Mouse (Mus musculus) liver, embryonic 14.5 days (tissue): ENCODE measurements around the gene Atg3. TPM values are rescaled to one million over a fixed set of nuclear protein-coding genes. Genes with fewer than 3 reads are reported as not detected.

ENCODE experiments used
- ATAC-seq: fragments of 200-750 bp; cut with Nextera tagmentation; 2 replicates; pipeline ENCODE4 v1.8.0; 2017; ENCODE audit warnings: moderate number of reproducible peaks, mild to moderate bottlenecking, moderate library complexity; ENCODE audit not compliant: insufficient read depth
- DNase-seq, 3 experiments: peaks; one replicate each; pipeline ENCODE4 v3.0.0-alpha.2; 2012 to 2013; ENCODE audit warnings: low read depth in 3 of 3, low spot score in 3 of 3
- H3K27ac ChIP-seq: fragments of 300-500 bp; sonication (generic); 2 replicates; pipeline ENCODE4 v1.5.1; 2014; ENCODE audit warnings: moderate library complexity, mild to moderate bottlenecking, control low read depth, inconsistent platforms
- H3K27me3 ChIP-seq: fragments of 300-500 bp; sonication (generic); 2 replicates; pipeline ENCODE4 v1.6.1; 2014; ENCODE audit warnings: mild to moderate bottlenecking, low read length, moderate library complexity; ENCODE audit not compliant: control insufficient read depth, insufficient read depth
- H3K36me3 ChIP-seq: fragments of 300-500 bp; sonication (generic); replicated peaks from 2 replicates; pipeline ENCODE4 v1.6.1; 2014; ENCODE audit warnings: low read depth; ENCODE audit not compliant: control insufficient read depth, insufficient read depth
- H3K4me1 ChIP-seq, 2 experiments: fragments of 200-500 bp in 1 of 2; fragments of 300-500 bp in 1 of 2; sonication (generic) in 1 of 2; replicated peaks; 2 replicates each; pipeline ENCODE4 v1.6.1; 2012 to 2014; ENCODE audit warnings: antibody characterized with exemption in 1 of 2, inconsistent platforms in 1 of 2, low read length in 1 of 2; ENCODE audit not compliant: control insufficient read depth in 2 of 2, insufficient read depth in 2 of 2
- H3K4me2 ChIP-seq: fragments of 300-500 bp; sonication (generic); 2 replicates; pipeline ENCODE4 v1.6.1; 2014; ENCODE audit warnings: low read depth, mild to moderate bottlenecking, control low read depth, moderate library complexity
- H3K4me3 ChIP-seq, 2 experiments: fragments of 200-500 bp in 1 of 2; fragments of 300-500 bp in 1 of 2; sonication (generic) in 1 of 2; 2 replicates each; pipeline ENCODE4 v1.5.1; 2012 to 2014; ENCODE audit warnings: low read depth in 2 of 2, low read length in 2 of 2, mild to moderate bottlenecking in 2 of 2, control low read depth in 1 of 2, inconsistent platforms in 1 of 2, moderate library complexity in 1 of 2; ENCODE audit not compliant: insufficient read depth in 1 of 2
- H3K9ac ChIP-seq: fragments of 300-500 bp; sonication (generic); replicated peaks from 2 replicates; pipeline ENCODE4 v1.6.1; 2014; ENCODE audit warnings: mild to moderate bottlenecking, control low read depth, moderate library complexity
- H3K9me3 ChIP-seq: fragments of 300-500 bp; sonication (generic); 2 replicates; pipeline ENCODE4 v1.6.1; 2016; ENCODE audit warnings: low read length, mixed read lengths; ENCODE audit not compliant: control insufficient read depth
- CTCF ChIP-seq: IDR thresholded peaks from 2 replicates; pipeline ENCODE4 v1.5.1; 2016; ENCODE audit warnings: antibody characterized with exemption, low read depth, control low read depth
- EP300 ChIP-seq: IDR thresholded peaks from 2 replicates; pipeline ENCODE4 v1.6.1; 2016; ENCODE audit warnings: antibody characterized with exemption, low read depth
- whole genome bisulfite sequencing: fragments of 180-500 bp; shearing (Covaris S2); extraction: QIAGEN DNeasy Blood & Tissue Kit; methylation state at CpG from one replicate; pipeline ENCODE4 v1.1.7; 2014; ENCODE audit not compliant: insufficient replicate concordance; 5-methylcytosine and 5-hydroxymethylcytosine counted together
- polyA plus RNA-seq, 2 experiments: library from polyadenylated mRNA; depleted of rRNA in 1 of 2; stranded (reverse) in 1 of 2; unstranded in 1 of 2; fragments of >200 nt; fragmentation: Nextera tagmentation in 1 of 2; extraction: Ambion mirVana in 1 of 2; gene quantifications; 2 replicates each; pipeline versions ENCODE4 v1.2.1 to v1.2.3; 2012 to 2014

The Atg3 gene
- polyA plus RNA-seq, 2 experiments, result 11.2 to 18.1 TPM

GRCm38 (mm10) chr16:45204859-45205670 lies 46.5 kb downstream of the Atg3 start:
- H3K4me2 ChIP-seq, result no peak overlapping the region
- H3K27ac ChIP-seq, result no peak overlapping the region
- H3K4me3 ChIP-seq, result no peak overlapping the region
- 31% methylated on average over 12 of the region's 12 CpGs for WGBS
- H3K9me3 ChIP-seq, result no peaks in the 10 kb centered on the region
- H3K4me1 ChIP-seq, result no peaks in the 10 kb centered on the region
- H3K9ac ChIP-seq, result no peak overlapping the region
- DNase-seq (no peak), ATAC-seq (no peak)
- no peaks in the 10 kb centered on the region for H3K27me3 ChIP-seq
- TF ChIP-seq EP300, result no peak
- no peak for TF ChIP-seq CTCF
- H3K36me3 ChIP-seq, result no peaks in the 10 kb centered on the region

- Histone ChIP-seq H3K36me3 (no peaks in the 10 kb centered on the region), H3K4me1 (no peaks in the 10 kb centered on the region), H3K27me3 (no peaks in the 10 kb centered on the region), H3K9me3 (no peaks in the 10 kb centered on the region), H3K9ac (no peak overlapping the region), H3K4me3 (no peak overlapping the region), H3K27ac (no peak overlapping the region), H3K4me2 (no peak overlapping the region)
- WGBS, result 49% methylated on average over 2 of the region's 2 CpGs
- ATAC-seq, result no peak
- TF ChIP-seq EP300, result no peak
- no peak for TF ChIP-seq CTCF
- DNase-seq, result no peak
These were observed 63.4 kb downstream of the Atg3 start for GRCm38 (mm10) chr16:45222016-45222415.

GRCm38 (mm10) chr16:45222771-45223170 lies 64.2 kb downstream of the Atg3 start:
- H3K4me3 ChIP-seq, result no peak overlapping the region
- H3K27me3 ChIP-seq, result no peaks in the 10 kb centered on the region
- H3K4me1 ChIP-seq, result no peaks in the 10 kb centered on the region
- TF ChIP-seq CTCF, result no peak
- TF ChIP-seq EP300, result no peak
- H3K9me3 ChIP-seq, result no peaks in the 10 kb centered on the region
- no peaks in the 10 kb centered on the region for H3K36me3 ChIP-seq
- 13% methylated on average over 3 of the region's 3 CpGs for WGBS
- no peak overlapping the region for H3K27ac ChIP-seq
- no peak for DNase-seq
- H3K4me2 ChIP-seq, result no peak overlapping the region
- no peak overlapping the region for H3K9ac ChIP-seq
- no peak for ATAC-seq

GRCm38 (mm10) chr16:45223648-45224388 lies 65.2 kb downstream of the Atg3 start, which contains the start of gene Btla:
TSS of gene Btla (plus strand) at chr16:45224315.
- Histone ChIP-seq H3K4me3 (no peak within 1 kb of the TSS), H3K27ac (no peak within 1 kb of the TSS), H3K9ac (no peak within 1 kb of the TSS), H3K4me2 (no peak within 1 kb of the TSS), H3K4me1 (no peaks in the 10 kb centered on the region), H3K9me3 (no peaks in the 10 kb centered on the region), H3K27me3 (no peaks in the 10 kb centered on the region), H3K36me3 (no peaks in the 10 kb centered on the region)
- no peak for DNase-seq
- no peak for ATAC-seq
- WGBS, result 29% methylated on average over 10 of the region's 10 CpGs
- no peak for TF ChIP-seq EP300
- no peak for TF ChIP-seq CTCF

- 51% methylated on average over 4 of the region's 4 CpGs for WGBS
- no peak overlapping the region for H3K4me2 ChIP-seq
These were observed 65.9 kb downstream of the Atg3 start for GRCm38 (mm10) chr16:45224431-45225008.

More at GRCm38 (mm10) chr16:45224431-45225008, 65.9 kb downstream of the Atg3 start:
- H3K4me1 ChIP-seq, result no peaks in the 10 kb centered on the region
- no peak for ATAC-seq
- DNase-seq, result no peak
- no peak overlapping the region for H3K4me3 ChIP-seq
- TF ChIP-seq EP300 (no peak), CTCF (no peak)
- H3K9me3 ChIP-seq, result no peaks in the 10 kb centered on the region
- H3K9ac ChIP-seq, result no peak overlapping the region
- no peaks in the 10 kb centered on the region for H3K27me3 ChIP-seq
- no peak overlapping the region for H3K27ac ChIP-seq
- no peaks in the 10 kb centered on the region for H3K36me3 ChIP-seq
